In the genomic region with DNA sequence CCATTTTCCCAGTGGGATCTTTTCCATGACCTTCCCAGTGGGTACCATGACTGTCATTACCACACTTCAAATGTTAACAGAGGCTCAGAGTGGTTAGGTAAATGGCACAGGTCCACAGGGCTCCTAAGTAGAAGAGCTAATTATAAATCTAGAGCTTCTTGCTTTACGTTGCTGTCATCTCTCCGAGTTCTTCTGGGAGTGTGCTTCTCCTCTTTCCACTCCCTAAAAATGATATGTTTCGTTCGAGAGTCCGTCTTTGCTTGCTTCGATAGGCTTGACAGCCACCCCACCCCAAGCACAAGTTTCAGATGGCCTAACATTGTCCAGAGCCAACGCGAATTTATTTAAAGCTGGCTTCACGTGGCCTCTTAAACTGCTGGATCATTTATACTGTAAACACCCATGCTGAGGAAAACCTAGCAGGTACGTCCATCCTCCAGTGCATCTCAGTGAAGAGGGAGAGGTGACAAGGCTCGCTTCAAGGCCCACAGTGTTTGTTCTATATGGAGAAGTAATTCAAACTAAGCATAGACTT, we compare ENCODE assay signal across 24 mouse cellular contexts.
"Had no signal": no experiment of that assay in that cellular context is flagged by ENCODE, and none has a peak within 500 bp of the region (broad histone marks: within the 10 kb centered on the region; RNA-seq: fewer than 3 reads in every experiment).

No protein-coding gene starts in this region.

- H3K4me1 ChIP-seq: hindbrain, embryonic 10.5 days; intestine, embryonic 15.5 days; limb, embryonic 10.5 days; limb, embryonic 12.5 days; liver, embryonic 12.5 days had no signal

- H3K4me3 ChIP-seq: heart, adult 2 months; hindbrain, embryonic 10.5 days; hindbrain, embryonic 12.5 days; intestine, embryonic 15.5 days; layer of hippocampus, adult 2 months; left cerebral cortex, adult 2 months; limb, embryonic 10.5 days; limb, embryonic 12.5 days; liver, embryonic 12.5 days had no signal

- ATAC-seq: forebrain, postnatal 0 days; hindbrain, embryonic 16.5 days; inflammation-experienced regulatory T-cells, adult 6 months; intestine, embryonic 15.5 days; intestine, postnatal 0 days; liver, embryonic 12.5 days had no signal

- H3K27ac ChIP-seq: heart, adult 2 months; hindbrain, embryonic 10.5 days; hindbrain, embryonic 12.5 days; hindbrain, embryonic 14.5 days; intestine, embryonic 15.5 days; layer of hippocampus, adult 2 months; left cerebral cortex, adult 2 months; limb, embryonic 10.5 days; limb, embryonic 12.5 days; liver, embryonic 12.5 days; liver, embryonic 14.5 days had no signal

- H3K4me2 ChIP-seq: heart, embryonic 11.5 days; hindbrain, embryonic 12.5 days; hindbrain, embryonic 14.5 days; intestine, embryonic 15.5 days; limb, embryonic 12.5 days; liver, embryonic 12.5 days had no signal

- H3K36me3 ChIP-seq: hindbrain, embryonic 10.5 days; hindbrain, embryonic 12.5 days; intestine, embryonic 15.5 days; limb, embryonic 10.5 days; limb, embryonic 12.5 days; liver, embryonic 12.5 days had no signal

- DNase-seq: forebrain, postnatal 0 days; heart, adult 2 months; heart, postnatal 10 days; heart, postnatal 4 days; kidney, adult 18-20 months; kidney, adult 8-10 months; kidney, postnatal 10 days; kidney, postnatal 25 days; kidney, postnatal 4 days; liver had no signal

- H3K9ac ChIP-seq: forebrain, postnatal 0 days; hindbrain, embryonic 12.5 days; hindbrain, embryonic 14.5 days; intestine, embryonic 15.5 days; limb, embryonic 12.5 days; liver, embryonic 12.5 days; liver, embryonic 14.5 days had no signal

- H3K27me3 ChIP-seq: hindbrain, embryonic 12.5 days; intestine, embryonic 15.5 days; limb, embryonic 12.5 days; liver, embryonic 12.5 days had no signal

- H3K9me3 ChIP-seq: hindbrain, embryonic 12.5 days; intestine, embryonic 15.5 days; limb, embryonic 10.5 days; liver, embryonic 12.5 days had no signal
